Mouse (Mus musculus) heart, postnatal 25 days (tissue): ENCODE measurements around the gene D630045J12Rik. TPM values are rescaled to one million over a fixed set of nuclear protein-coding genes. Genes with fewer than 3 reads are reported as not detected.

Experiments
- DNase-seq: peaks from one replicate; pipeline ENCODE4 v3.0.0; 2022; ENCODE audit warnings: low spot score
- intact Hi-C: fragments of 180-260 bp; cut with DNase I; formaldehyde crosslinking; loops from one replicate; pipeline ENCODE4 v1.15.1; 2025
- total RNA-seq, 2 experiments: library from RNA; stranded (reverse); gene quantifications; 2 replicates each; pipeline ENCODE4 v1.2.3; 2021

The D630045J12Rik gene
- total RNA-seq, 2 experiments from 2014 or later = 1.2 to 1.7 TPM

- intact Hi-C loops = no loop called here
- no peak for DNase-seq
These were observed 106.5 kb downstream of the D630045J12Rik start for GRCm38 (mm10) chr6:38147301-38147700.

- no peak for DNase-seq
- intact Hi-C loops = no loop called here
These were observed 108.2 kb downstream of the D630045J12Rik start for GRCm38 (mm10) chr6:38145463-38146065.

GRCm38 (mm10) chr6:38144161-38144998, 109.4 kb downstream of the D630045J12Rik start:
- DNase-seq = peak; percentile 61
- intact Hi-C loops = no loop called here

- no peak for DNase-seq
- intact Hi-C loops = no loop called here
These were observed 113.4 kb downstream of the D630045J12Rik start for GRCm38 (mm10) chr6:38140402-38140801.

GRCm38 (mm10) chr6:38139086-38139485, 114.7 kb downstream of the D630045J12Rik start:
- intact Hi-C loops = no loop called here
- DNase-seq = no peak

- intact Hi-C loops = no loop called here
- no peak for DNase-seq
These were observed 118.8 kb downstream of the D630045J12Rik start for GRCm38 (mm10) chr6:38134806-38135559.

- intact Hi-C loops = no loop called here
These were observed 122.0 kb downstream of the D630045J12Rik start for GRCm38 (mm10) chr6:38131801-38132231.

GRCm38 (mm10) chr6:38129883-38130282, 123.9 kb downstream of the D630045J12Rik start:
- intact Hi-C loops = no loop called here
- no peak for DNase-seq

More at GRCm38 (mm10) chr6:38131801-38132231, 122.0 kb downstream of the D630045J12Rik start:
- DNase-seq = peak; percentile 55

- DNase-seq = no peak
These were observed 125.7 kb downstream of the D630045J12Rik start for GRCm38 (mm10) chr6:38128115-38128514.

GRCm38 (mm10) chr6:38125462-38125861, 128.3 kb downstream of the D630045J12Rik start:
- intact Hi-C loops = no loop called here

More at GRCm38 (mm10) chr6:38128115-38128514, 125.7 kb downstream of the D630045J12Rik start:
- intact Hi-C loops = no loop called here

GRCm38 (mm10) chr6:38124882-38125281, 128.9 kb downstream of the D630045J12Rik start:
- no peak for DNase-seq
- intact Hi-C loops = no loop called here

More at GRCm38 (mm10) chr6:38125462-38125861, 128.3 kb downstream of the D630045J12Rik start:
- no peak for DNase-seq

- intact Hi-C loops = no loop called here
- DNase-seq = no peak
These were observed 129.5 kb downstream of the D630045J12Rik start, which contains the start of gene Atp6v0a4 for GRCm38 (mm10) chr6:38124207-38124835. TSS of gene Atp6v0a4 (minus strand) at chr6:38124586.

- DNase-seq = no peak
- intact Hi-C loops = no loop called here
These were observed 130.2 kb downstream of the D630045J12Rik start for GRCm38 (mm10) chr6:38123471-38124206.

GRCm38 (mm10) chr6:38122791-38123190, 131.0 kb downstream of the D630045J12Rik start:
- no peak for DNase-seq
- intact Hi-C loops = no loop called here

GRCm38 (mm10) chr6:38121843-38122242, 132.0 kb downstream of the D630045J12Rik start:
- intact Hi-C loops = no loop called here
- no peak for DNase-seq

GRCm38 (mm10) chr6:38120681-38121371, 133.0 kb downstream of the D630045J12Rik start:
- intact Hi-C loops = no loop called here
- no peak for DNase-seq

GRCm38 (mm10) chr6:38118341-38118740, 135.5 kb downstream of the D630045J12Rik start:
- intact Hi-C loops = no loop called here
- DNase-seq = no peak

GRCm38 (mm10) chr6:38116107-38116770, 137.6 kb downstream of the D630045J12Rik start:
- intact Hi-C loops = no loop called here

More at GRCm38 (mm10) chr6:38116107-38116770, 137.6 kb downstream of the D630045J12Rik start:
- DNase-seq = no peak
